Comparison of ENCODE assay signal across 8 mouse cellular contexts in genomic region chr2:153600021-153600666, GRCm38 (mm10). TPM values are rescaled to one million over a fixed set of nuclear protein-coding genes. Genes with fewer than 3 reads are reported as not detected.
A peak's percentile ranks its signal among the peaks of the same experiment; 100 is the strongest.
DNase-seq lines count a peak whose midpoint lies in the region; ATAC-seq lines count a peak whose summit lies in the region.

No protein-coding gene starts in this region.

- peak; percentile 81 for ATAC-seq in frontal cortex, adult (ENCODE audit: low TSS enrichment)
- ATAC-seq in forebrain, embryonic 13.5 days, result peak; percentile 73
- ATAC-seq in megakaryocyte-erythroid progenitor cell, adult 5-6 weeks (replicated peaks; ENCODE audit: low FRiP score, low TSS enrichment, poor library complexity, severe bottlenecking), result peak; percentile 64

- no peak overlapping the region for H3K4me3 ChIP-seq in forebrain, embryonic 13.5 days

- H3K4me1 ChIP-seq in forebrain, embryonic 13.5 days, result peaks cover 22% of the 10 kb centered on the region

- no peak overlapping the region for H3K9ac ChIP-seq in forebrain, embryonic 13.5 days

- no peak for DNase-seq in frontal cortex, postnatal 25 days (ENCODE audit: low spot score in 2 of 2)
- peak; percentile 65 for DNase-seq in adrenal gland, postnatal 25 days
- DNase-seq in heart, postnatal 25 days (ENCODE audit: low spot score), result peak; percentile 37
- peak; percentile 29 to 60 for DNase-seq in layer of hippocampus, postnatal 14 days (ENCODE audit: low spot score in 2 of 2)
- peak; percentile 81 for DNase-seq in testis, postnatal 14 days (ENCODE audit: low spot score)

- no peaks in the 10 kb centered on the region for H3K36me3 ChIP-seq in forebrain, embryonic 13.5 days (ENCODE audit: poor library complexity, severe bottlenecking)

- H3K27ac ChIP-seq in forebrain, embryonic 13.5 days, result peak overlapping the region; percentile 26; the same call in 1 of the 2 replicates

- intact Hi-C loops in heart, postnatal 25 days (cut with DNase I), result no loop called here

- no peaks in the 10 kb centered on the region for H3K27me3 ChIP-seq in forebrain, embryonic 13.5 days

- no peaks in the 10 kb centered on the region for H3K9me3 ChIP-seq in forebrain, embryonic 13.5 days (replicated peaks)

- H3K4me2 ChIP-seq in forebrain, embryonic 13.5 days, result no peak overlapping the region

- WGBS in forebrain, embryonic 13.5 days, result 50% methylated on average over 6 of the region's 6 CpGs

RNA-seq across cellular contexts. Expression of gene Commd7, which starts 32.4 kb away (rescaled TPM):
- total RNA-seq in adrenal gland, postnatal 25 days (2021), result 39.0 and 44.0 TPM in 2 replicates
- polyA plus RNA-seq in forebrain, embryonic 13.5 days (2015; fragmentation: Nextera tagmentation; extraction: Ambion mirVana), result 80.2 and 81.1 TPM in 2 replicates
- 10 to 100 TPM; 13.9 to 14.6 TPM for total RNA-seq in heart, postnatal 25 days (2021)
- 10 to 100 TPM; 25.3 to 27.8 TPM for total RNA-seq in layer of hippocampus, postnatal 14 days (2021)
- 25.8 and 35.8 TPM in 2 replicates for total RNA-seq in megakaryocyte-erythroid progenitor cell, adult 5-6 weeks (2014; fragmentation: Nextera tagmentation)
- total RNA-seq in megakaryocyte-erythroid progenitor cell, adult 5-6 weeks (2017), result 22.3 and 24.1 TPM in 2 replicates

RNA-seq across cellular contexts. Expression of gene Dnmt3b, which starts 49.1 kb away (rescaled TPM):
- total RNA-seq in adrenal gland, postnatal 25 days (2021), result 4.2 and 4.4 TPM in 2 replicates
- 4.1 and 4.8 TPM in 2 replicates for polyA plus RNA-seq in forebrain, embryonic 13.5 days (2015; fragmentation: Nextera tagmentation; extraction: Ambion mirVana)
- 1 to 10 TPM; 1.3 to 1.4 TPM for total RNA-seq in heart, postnatal 25 days (2021)
- 1 to 10 TPM; 2.1 TPM for total RNA-seq in layer of hippocampus, postnatal 14 days (2021)
- total RNA-seq in megakaryocyte-erythroid progenitor cell, adult 5-6 weeks (2014; fragmentation: Nextera tagmentation), result 20.2 and 22.1 TPM in 2 replicates
- 13.4 and 18.0 TPM in 2 replicates for total RNA-seq in megakaryocyte-erythroid progenitor cell, adult 5-6 weeks (2017)

Comparison
In these comparisons a context has a peak if more than half of its experiments do, and no peak if none do; other contexts are left out.
1. DNase-seq: peak in adrenal gland, postnatal 25 days (single experiment), heart, postnatal 25 days (single experiment), layer of hippocampus, postnatal 14 days (2 of 2) and testis, postnatal 14 days (single experiment); none in frontal cortex, postnatal 25 days (0 of 2).
2. Peak in every context shown above with its lines, with median percentiles within 50 percentile points of each other: ATAC-seq.